Mouse (Mus musculus): ENCODE data around the gene Tmem51. TPM values are rescaled to one million over a fixed set of nuclear protein-coding genes. Genes with fewer than 3 reads are reported as not detected.
A peak's percentile ranks its signal among the peaks of the same experiment; 100 is the strongest.

Gene Tmem51
- polyA plus RNA-seq, 1 experiment from 2014 or later = 12.3 TPM

GRCm38 (mm10) chr4:142084936-142085563 lies 946 bp upstream of the Tmem51 start:
- no peak overlapping the region for H3K27ac ChIP-seq (ENCODE audit: low read depth, low read length)
- no peaks in the 10 kb centered on the region for H3K36me3 ChIP-seq (ENCODE audit: control insufficient read depth, insufficient read depth, low read length)
- WGBS = 5% methylated on average over 20 of the region's 20 CpGs
- ATAC-seq (ENCODE audit: low FRiP score) (no peak), DNase-seq (ENCODE audit: low spot score, missing footprints) (no peak)
- H3K9me3 ChIP-seq (ENCODE audit: control insufficient read depth, low read length) = no peaks in the 10 kb centered on the region
- no peak overlapping the region for H3K9ac ChIP-seq (ENCODE audit: low read length)
- H3K4me3 ChIP-seq (ENCODE audit: low read depth, low read length) = no peak overlapping the region
- H3K27me3 ChIP-seq (ENCODE audit: control insufficient read depth, insufficient read depth, low read length) = peaks cover 25% of the 10 kb centered on the region
- H3K4me1 ChIP-seq (ENCODE audit: control insufficient read depth, insufficient read depth, low read length) = peaks cover 12% of the 10 kb centered on the region
- H3K4me2 ChIP-seq = peak overlapping the region; percentile 95

- peaks cover 25% of the 10 kb centered on the region for H3K27me3 ChIP-seq (ENCODE audit: control insufficient read depth, insufficient read depth, low read length)
- no peaks in the 10 kb centered on the region for H3K9me3 ChIP-seq (ENCODE audit: control insufficient read depth, low read length)
- H3K36me3 ChIP-seq (ENCODE audit: control insufficient read depth, insufficient read depth, low read length) = no peaks in the 10 kb centered on the region
- WGBS = 1% methylated on average over 26 of the region's 29 CpGs
- peaks cover 10% of the 10 kb centered on the region for H3K4me1 ChIP-seq (ENCODE audit: control insufficient read depth, insufficient read depth, low read length)
- peak overlapping the region; percentile 95 for H3K4me2 ChIP-seq
- H3K9ac ChIP-seq (ENCODE audit: low read length) = peak overlapping the region; percentile 64
- H3K4me3 ChIP-seq (ENCODE audit: low read depth, low read length) = peak overlapping the region; percentile 48
- peak; percentile 71 for ATAC-seq (ENCODE audit: low FRiP score)
- DNase-seq (ENCODE audit: low spot score, missing footprints) = no peak
- H3K27ac ChIP-seq (ENCODE audit: low read depth, low read length) = no peak overlapping the region
Observed at GRCm38 (mm10) chr4:142083762-142084130, 358 bp downstream of the Tmem51 start.

- ATAC-seq (ENCODE audit: low FRiP score) (no peak), DNase-seq (ENCODE audit: low spot score, missing footprints) (no peak)
- Histone ChIP-seq H3K4me1 (ENCODE audit: control insufficient read depth, insufficient read depth, low read length) (peaks cover 9% of the 10 kb centered on the region), H3K9me3 (ENCODE audit: control insufficient read depth, low read length) (no peaks in the 10 kb centered on the region), H3K36me3 (ENCODE audit: control insufficient read depth, insufficient read depth, low read length) (no peaks in the 10 kb centered on the region), H3K4me3 (ENCODE audit: low read depth, low read length) (no peak overlapping the region), H3K27me3 (ENCODE audit: control insufficient read depth, insufficient read depth, low read length) (peaks cover 25% of the 10 kb centered on the region), H3K27ac (ENCODE audit: low read depth, low read length) (no peak overlapping the region), H3K4me2 (peak overlapping the region; percentile 95), H3K9ac (ENCODE audit: low read length) (no peak overlapping the region)
- 53% methylated on average over 6 of the region's 6 CpGs for WGBS
Observed at GRCm38 (mm10) chr4:142083193-142083592, 911 bp downstream of the Tmem51 start.

GRCm38 (mm10) chr4:142082703-142083102 lies 1.4 kb downstream of the Tmem51 start:
- DNase-seq (ENCODE audit: low spot score, missing footprints) = no peak
- Histone ChIP-seq H3K4me2 (no peak overlapping the region), H3K27me3 (ENCODE audit: control insufficient read depth, insufficient read depth, low read length) (peaks cover 25% of the 10 kb centered on the region), H3K9ac (ENCODE audit: low read length) (no peak overlapping the region), H3K36me3 (ENCODE audit: control insufficient read depth, insufficient read depth, low read length) (no peaks in the 10 kb centered on the region), H3K4me3 (ENCODE audit: low read depth, low read length) (no peak overlapping the region), H3K9me3 (ENCODE audit: control insufficient read depth, low read length) (no peaks in the 10 kb centered on the region), H3K4me1 (ENCODE audit: control insufficient read depth, insufficient read depth, low read length) (peaks cover 9% of the 10 kb centered on the region), H3K27ac (ENCODE audit: low read depth, low read length) (no peak overlapping the region)
- no peak for ATAC-seq (ENCODE audit: low FRiP score)
- WGBS = 75% methylated on average over 4 of the region's 4 CpGs

GRCm38 (mm10) chr4:142081631-142082283 lies 2.3 kb downstream of the Tmem51 start:
- H3K27me3 ChIP-seq (ENCODE audit: control insufficient read depth, insufficient read depth, low read length) = peaks cover 25% of the 10 kb centered on the region
- no peak overlapping the region for H3K4me3 ChIP-seq (ENCODE audit: low read depth, low read length)
- no peaks in the 10 kb centered on the region for H3K36me3 ChIP-seq (ENCODE audit: control insufficient read depth, insufficient read depth, low read length)
- peaks cover 9% of the 10 kb centered on the region for H3K4me1 ChIP-seq (ENCODE audit: control insufficient read depth, insufficient read depth, low read length)
- no peak overlapping the region for H3K27ac ChIP-seq (ENCODE audit: low read depth, low read length)
- H3K9me3 ChIP-seq (ENCODE audit: control insufficient read depth, low read length) = no peaks in the 10 kb centered on the region
- H3K9ac ChIP-seq (ENCODE audit: low read length) = no peak overlapping the region
- no peak overlapping the region for H3K4me2 ChIP-seq
- WGBS = 71% methylated on average over 13 of the region's 13 CpGs
- DNase-seq (ENCODE audit: low spot score, missing footprints) = no peak
- no peak for ATAC-seq (ENCODE audit: low FRiP score)

GRCm38 (mm10) chr4:142080901-142081630 lies 3.0 kb downstream of the Tmem51 start:
- no peak for ATAC-seq (ENCODE audit: low FRiP score)
- Histone ChIP-seq H3K4me3 (ENCODE audit: low read depth, low read length) (no peak overlapping the region), H3K27ac (ENCODE audit: low read depth, low read length) (no peak overlapping the region), H3K9ac (ENCODE audit: low read length) (no peak overlapping the region), H3K4me2 (no peak overlapping the region), H3K36me3 (ENCODE audit: control insufficient read depth, insufficient read depth, low read length) (no peaks in the 10 kb centered on the region), H3K9me3 (ENCODE audit: control insufficient read depth, low read length) (no peaks in the 10 kb centered on the region), H3K27me3 (ENCODE audit: control insufficient read depth, insufficient read depth, low read length) (peaks cover 21% of the 10 kb centered on the region), H3K4me1 (ENCODE audit: control insufficient read depth, insufficient read depth, low read length) (peaks cover 9% of the 10 kb centered on the region)
- 66% methylated on average over 17 of the region's 18 CpGs for WGBS
- DNase-seq (ENCODE audit: low spot score, missing footprints) = no peak

- no peak overlapping the region for H3K4me2 ChIP-seq
Observed at GRCm38 (mm10) chr4:142080487-142080767, 3.7 kb downstream of the Tmem51 start.

GRCm38 (mm10) chr4:142079629-142080486 lies 4.2 kb downstream of the Tmem51 start:
- Histone ChIP-seq H3K27me3 (ENCODE audit: control insufficient read depth, insufficient read depth, low read length) (peaks cover 15% of the 10 kb centered on the region), H3K27ac (ENCODE audit: low read depth, low read length) (no peak overlapping the region), H3K9me3 (ENCODE audit: control insufficient read depth, low read length) (no peaks in the 10 kb centered on the region), H3K4me1 (ENCODE audit: control insufficient read depth, insufficient read depth, low read length) (peaks cover 11% of the 10 kb centered on the region), H3K4me2 (no peak overlapping the region), H3K9ac (ENCODE audit: low read length) (no peak overlapping the region), H3K36me3 (ENCODE audit: control insufficient read depth, insufficient read depth, low read length) (no peaks in the 10 kb centered on the region), H3K4me3 (ENCODE audit: low read depth, low read length) (no peak overlapping the region)
- ATAC-seq (ENCODE audit: low FRiP score) = no peak
- 79% methylated on average over 14 of the region's 14 CpGs for WGBS
- DNase-seq (ENCODE audit: low spot score, missing footprints) = no peak

More at GRCm38 (mm10) chr4:142080487-142080767, 3.7 kb downstream of the Tmem51 start:
- ATAC-seq (ENCODE audit: low FRiP score) (no peak), DNase-seq (ENCODE audit: low spot score, missing footprints) (no peak)
- H3K4me3 ChIP-seq (ENCODE audit: low read depth, low read length) = no peak overlapping the region
- peaks cover 9% of the 10 kb centered on the region for H3K4me1 ChIP-seq (ENCODE audit: control insufficient read depth, insufficient read depth, low read length)
- H3K36me3 ChIP-seq (ENCODE audit: control insufficient read depth, insufficient read depth, low read length) = no peaks in the 10 kb centered on the region
- WGBS = 85% methylated on average over 4 of the region's 4 CpGs
- no peaks in the 10 kb centered on the region for H3K9me3 ChIP-seq (ENCODE audit: control insufficient read depth, low read length)
- H3K27ac ChIP-seq (ENCODE audit: low read depth, low read length) = no peak overlapping the region
- H3K9ac ChIP-seq (ENCODE audit: low read length) = no peak overlapping the region
- peaks cover 20% of the 10 kb centered on the region for H3K27me3 ChIP-seq (ENCODE audit: control insufficient read depth, insufficient read depth, low read length)

All from midbrain, embryonic 11.5 days (tissue).